Mouse (Mus musculus): ENCODE measurements at regions not wholly inside any gene's neighbourhood (a gene's known extent, or its start where the extent isn't known, plus 50 kb on each side); places are given as distances from the start of the nearest gene placed in this dataset.

- Histone ChIP-seq H3K27ac (no peak overlapping the region), H3K9me3 (replicated peaks) (no peaks in the 10 kb centered on the region), H3K4me3 (no peak overlapping the region), H3K4me1 (no peaks in the 10 kb centered on the region), H3K4me2 (replicated peaks) (no peak overlapping the region), H3K36me3 (no peaks in the 10 kb centered on the region), H3K9ac (no peak overlapping the region), H3K27me3 (no peaks in the 10 kb centered on the region)
- ATAC-seq (ENCODE audit: low FRiP score): no peak
- WGBS: 84% methylated on average over 10 of the region's 10 CpGs
Observed at GRCm38 (mm10) chr2:61490436-61491109, 87.8 kb upstream of the Tank start.

GRCm38 (mm10) chr2:61489762-61490161 lies 88.6 kb upstream of the Tank start:
- H3K27me3 ChIP-seq: no peaks in the 10 kb centered on the region
- H3K4me3 ChIP-seq: no peak overlapping the region
- no peak overlapping the region for H3K9ac ChIP-seq
- no peak overlapping the region for H3K27ac ChIP-seq
- ATAC-seq (ENCODE audit: low FRiP score): no peak
- no peak overlapping the region for H3K4me2 ChIP-seq (replicated peaks)
- no peaks in the 10 kb centered on the region for H3K9me3 ChIP-seq (replicated peaks)
- no peaks in the 10 kb centered on the region for H3K4me1 ChIP-seq
- 91% methylated on average over 10 of the region's 10 CpGs for WGBS
- no peaks in the 10 kb centered on the region for H3K36me3 ChIP-seq

GRCm38 (mm10) chr2:61483820-61484219 lies 94.6 kb upstream of the Tank start:
- no peak for ATAC-seq (ENCODE audit: low FRiP score)
- H3K4me3 ChIP-seq: no peak overlapping the region
- H3K9me3 ChIP-seq (replicated peaks): no peaks in the 10 kb centered on the region
- H3K36me3 ChIP-seq: no peaks in the 10 kb centered on the region
- WGBS: 63% methylated on average over 1 of the region's 1 CpGs
- no peak overlapping the region for H3K9ac ChIP-seq
- H3K27ac ChIP-seq: no peak overlapping the region
- H3K4me1 ChIP-seq: no peaks in the 10 kb centered on the region
- no peak overlapping the region for H3K4me2 ChIP-seq (replicated peaks)
- H3K27me3 ChIP-seq: no peaks in the 10 kb centered on the region

- Histone ChIP-seq H3K4me1 (no peaks in the 10 kb centered on the region), H3K27ac (no peak overlapping the region), H3K36me3 (no peaks in the 10 kb centered on the region), H3K4me2 (replicated peaks) (no peak overlapping the region), H3K4me3 (no peak overlapping the region), H3K27me3 (no peaks in the 10 kb centered on the region), H3K9ac (no peak overlapping the region), H3K9me3 (replicated peaks) (no peaks in the 10 kb centered on the region)
- WGBS: 93% methylated on average over 4 of the region's 4 CpGs
- ATAC-seq (ENCODE audit: low FRiP score): no peak
Observed at GRCm38 (mm10) chr2:61476648-61477047, 101.7 kb upstream of the Tank start.

- H3K36me3 ChIP-seq: no peaks in the 10 kb centered on the region
- H3K27ac ChIP-seq: no peak overlapping the region
- H3K4me2 ChIP-seq (replicated peaks): no peak overlapping the region
- no peaks in the 10 kb centered on the region for H3K4me1 ChIP-seq
- no peaks in the 10 kb centered on the region for H3K9me3 ChIP-seq (replicated peaks)
- WGBS: 63% methylated on average over 10 of the region's 10 CpGs
- no peak overlapping the region for H3K9ac ChIP-seq
- H3K4me3 ChIP-seq: no peak overlapping the region
- no peaks in the 10 kb centered on the region for H3K27me3 ChIP-seq
- ATAC-seq (ENCODE audit: low FRiP score): no peak
Observed at GRCm38 (mm10) chr2:61474626-61475025, 103.8 kb upstream of the Tank start.

- 92% methylated on average over 5 of the region's 5 CpGs for WGBS
- no peak overlapping the region for H3K4me2 ChIP-seq (replicated peaks)
- no peaks in the 10 kb centered on the region for H3K4me1 ChIP-seq
- no peak overlapping the region for H3K4me3 ChIP-seq
- no peak overlapping the region for H3K27ac ChIP-seq
- H3K9ac ChIP-seq: no peak overlapping the region
- H3K36me3 ChIP-seq: no peaks in the 10 kb centered on the region
- no peak for ATAC-seq (ENCODE audit: low FRiP score)
- H3K9me3 ChIP-seq (replicated peaks): no peaks in the 10 kb centered on the region
- H3K27me3 ChIP-seq: no peaks in the 10 kb centered on the region
Observed at GRCm38 (mm10) chr2:61470521-61470920, 107.9 kb upstream of the Tank start.

GRCm38 (mm10) chr2:61470064-61470463 lies 108.3 kb upstream of the Tank start:
- Histone ChIP-seq H3K27me3 (no peaks in the 10 kb centered on the region), H3K36me3 (no peaks in the 10 kb centered on the region), H3K4me1 (no peaks in the 10 kb centered on the region), H3K9me3 (replicated peaks) (no peaks in the 10 kb centered on the region), H3K27ac (no peak overlapping the region), H3K9ac (no peak overlapping the region), H3K4me2 (replicated peaks) (no peak overlapping the region), H3K4me3 (no peak overlapping the region)
- ATAC-seq (ENCODE audit: low FRiP score): no peak

GRCm38 (mm10) chr2:61455902-61456301 lies 122.5 kb upstream of the Tank start:
- H3K4me2 ChIP-seq (replicated peaks): no peak overlapping the region
- no peak overlapping the region for H3K9ac ChIP-seq
- H3K9me3 ChIP-seq (replicated peaks): no peaks in the 10 kb centered on the region
- H3K27me3 ChIP-seq: no peaks in the 10 kb centered on the region
- ATAC-seq (ENCODE audit: low FRiP score): no peak
- no peaks in the 10 kb centered on the region for H3K36me3 ChIP-seq
- H3K27ac ChIP-seq: no peak overlapping the region
- no peak overlapping the region for H3K4me3 ChIP-seq
- H3K4me1 ChIP-seq: peaks cover 7% of the 10 kb centered on the region; the same call in 1 of the 2 replicates
- WGBS: 23% methylated on average over 5 of the region's 5 CpGs

GRCm38 (mm10) chr2:61454729-61455128 lies 123.7 kb upstream of the Tank start:
- Histone ChIP-seq H3K4me1 (peaks cover 7% of the 10 kb centered on the region; the same call in 1 of the 2 replicates), H3K4me3 (no peak overlapping the region), H3K9me3 (replicated peaks) (no peaks in the 10 kb centered on the region), H3K9ac (no peak overlapping the region), H3K27me3 (no peaks in the 10 kb centered on the region), H3K4me2 (replicated peaks) (peak overlapping the region; percentile 49), H3K27ac (no peak overlapping the region), H3K36me3 (no peaks in the 10 kb centered on the region)
- 26% methylated on average over 9 of the region's 9 CpGs for WGBS
- peak; percentile 62 for ATAC-seq (ENCODE audit: low FRiP score)

- H3K4me3 ChIP-seq: peak overlapping the region; percentile 25
- peak; percentile 80 for ATAC-seq (ENCODE audit: low FRiP score)
- H3K9ac ChIP-seq: no peak overlapping the region
- H3K4me1 ChIP-seq: peaks cover 7% of the 10 kb centered on the region; the same call in 1 of the 2 replicates
- H3K4me2 ChIP-seq (replicated peaks): peak overlapping the region; percentile 49
- peak overlapping the region; percentile 44; the same call in 1 of the 2 replicates for H3K27ac ChIP-seq
- no peaks in the 10 kb centered on the region for H3K9me3 ChIP-seq (replicated peaks)
- no peaks in the 10 kb centered on the region for H3K36me3 ChIP-seq
- H3K27me3 ChIP-seq: no peaks in the 10 kb centered on the region
- WGBS: 7% methylated on average over 12 of the region's 12 CpGs
Observed at GRCm38 (mm10) chr2:61454311-61454728, 124.1 kb upstream of the Tank start.

- H3K4me3 ChIP-seq: peak overlapping the region; percentile 25
- peak overlapping the region; percentile 44; the same call in 1 of the 2 replicates for H3K27ac ChIP-seq
- no peak overlapping the region for H3K9ac ChIP-seq
- ATAC-seq (ENCODE audit: low FRiP score): peak; percentile 70
- WGBS: 47% methylated on average over 14 of the region's 14 CpGs
- no peaks in the 10 kb centered on the region for H3K9me3 ChIP-seq (replicated peaks)
- H3K4me1 ChIP-seq: peaks cover 7% of the 10 kb centered on the region; the same call in 1 of the 2 replicates
- H3K27me3 ChIP-seq: no peaks in the 10 kb centered on the region
- peak overlapping the region; percentile 49 for H3K4me2 ChIP-seq (replicated peaks)
- H3K36me3 ChIP-seq: no peaks in the 10 kb centered on the region
Observed at GRCm38 (mm10) chr2:61453490-61454281, 124.7 kb upstream of the Tank start.

GRCm38 (mm10) chr2:61452581-61452980 lies 125.8 kb upstream of the Tank start:
- Histone ChIP-seq H3K4me2 (replicated peaks) (no peak overlapping the region), H3K9ac (no peak overlapping the region), H3K4me3 (no peak overlapping the region), H3K4me1 (peaks cover 7% of the 10 kb centered on the region; the same call in 1 of the 2 replicates), H3K9me3 (replicated peaks) (no peaks in the 10 kb centered on the region), H3K36me3 (no peaks in the 10 kb centered on the region), H3K27me3 (no peaks in the 10 kb centered on the region), H3K27ac (no peak overlapping the region)
- ATAC-seq (ENCODE audit: low FRiP score): no peak
- 87% methylated on average over 1 of the region's 1 CpGs for WGBS
